Mouse (Mus musculus): Measurements from ENCODE around the gene Gamt.
A peak's percentile ranks its signal among the peaks of the same experiment; 100 is the strongest.

Gamt gene

DNA sequence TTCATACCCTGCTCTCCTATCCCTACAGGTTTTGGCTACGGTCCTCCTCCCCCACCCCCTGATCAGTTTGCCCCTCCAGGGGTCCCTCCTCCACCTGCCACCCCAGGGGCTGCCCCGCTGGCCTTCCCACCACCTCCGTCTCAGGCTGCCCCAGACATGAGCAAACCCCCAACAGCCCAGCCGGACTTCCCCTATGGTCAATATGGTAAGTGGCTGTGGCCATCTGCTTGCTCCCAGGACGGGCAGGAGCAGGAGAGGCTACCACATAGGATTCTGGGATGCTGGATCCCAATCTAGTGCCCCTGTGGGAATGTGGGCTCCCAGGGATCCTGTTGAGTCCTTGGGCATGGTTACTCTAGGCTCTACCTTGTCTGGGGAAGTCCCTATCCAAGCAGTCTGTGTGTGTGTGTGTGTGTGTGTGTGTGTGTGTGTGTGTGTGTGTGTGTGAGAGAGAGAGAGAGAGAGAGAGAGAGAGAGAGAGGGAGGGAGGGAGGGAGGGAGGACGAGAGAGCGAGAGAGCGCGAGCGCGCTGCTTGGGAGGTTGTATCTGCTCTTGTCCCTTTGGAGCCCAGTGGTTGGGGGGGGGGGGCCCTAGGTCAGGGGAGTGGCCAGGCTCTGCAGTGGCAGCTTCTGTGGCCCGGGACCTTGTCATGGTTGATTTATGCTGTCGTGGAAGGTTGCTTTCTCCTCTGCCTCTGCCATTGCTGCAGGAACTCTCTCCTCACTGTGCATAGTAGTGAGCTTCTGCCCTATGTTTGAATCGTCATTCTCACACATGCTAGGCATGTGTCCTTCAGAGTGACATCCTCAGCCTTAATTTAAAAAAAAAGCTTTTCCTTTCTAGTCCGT is 24.6 kb upstream of the Gamt start:
- no peak for DNase-seq (ENCODE audit: low read depth)

DNA sequence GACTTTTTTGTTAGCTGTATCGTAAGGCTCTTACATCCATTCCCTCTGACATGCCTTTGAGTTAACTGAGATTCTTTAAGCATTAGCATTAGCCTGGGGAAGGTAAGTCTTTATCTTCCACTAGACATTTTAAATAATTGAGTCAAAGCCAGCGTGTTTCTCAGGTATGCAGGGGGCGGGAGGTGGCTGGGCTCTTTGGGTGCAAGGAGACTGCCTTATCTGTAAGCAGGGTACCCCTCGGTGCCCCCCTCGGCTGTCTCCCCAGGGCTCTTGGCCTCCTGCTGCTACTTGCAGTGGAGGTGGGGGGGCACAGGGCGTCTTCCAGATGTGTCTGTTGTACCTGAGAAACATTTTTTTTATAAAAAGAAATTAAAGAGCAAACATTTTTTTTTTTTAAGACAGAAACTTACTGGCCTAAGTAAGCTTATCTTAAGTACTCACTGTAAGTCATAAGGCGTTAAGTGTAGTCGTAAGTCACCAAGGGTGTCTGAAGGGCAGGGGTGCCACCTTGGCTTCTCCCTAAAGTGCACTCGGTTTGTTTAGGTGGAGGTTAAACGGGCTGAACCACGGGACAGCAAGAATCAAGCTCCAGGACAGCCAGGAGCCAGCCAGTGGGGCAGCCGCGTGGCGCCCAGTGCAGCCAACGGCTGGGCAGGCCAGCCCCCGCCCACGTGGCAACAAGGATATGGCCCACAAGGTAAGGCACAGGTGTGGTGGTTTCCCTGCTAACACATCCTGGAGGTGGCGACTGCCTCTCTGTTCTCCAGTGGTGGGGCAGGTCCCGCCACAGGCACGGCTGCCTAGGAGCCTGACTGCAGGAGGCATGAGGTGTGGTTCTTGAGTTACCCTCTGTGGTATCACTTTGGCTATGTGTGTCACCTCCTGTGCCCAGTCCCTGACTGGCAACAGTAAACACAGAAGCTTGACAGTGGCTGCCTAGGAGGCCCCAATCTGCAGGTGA is 21.9 kb upstream of the Gamt start:
- DNase-seq (ENCODE audit: low read depth) = no peak

DNA sequence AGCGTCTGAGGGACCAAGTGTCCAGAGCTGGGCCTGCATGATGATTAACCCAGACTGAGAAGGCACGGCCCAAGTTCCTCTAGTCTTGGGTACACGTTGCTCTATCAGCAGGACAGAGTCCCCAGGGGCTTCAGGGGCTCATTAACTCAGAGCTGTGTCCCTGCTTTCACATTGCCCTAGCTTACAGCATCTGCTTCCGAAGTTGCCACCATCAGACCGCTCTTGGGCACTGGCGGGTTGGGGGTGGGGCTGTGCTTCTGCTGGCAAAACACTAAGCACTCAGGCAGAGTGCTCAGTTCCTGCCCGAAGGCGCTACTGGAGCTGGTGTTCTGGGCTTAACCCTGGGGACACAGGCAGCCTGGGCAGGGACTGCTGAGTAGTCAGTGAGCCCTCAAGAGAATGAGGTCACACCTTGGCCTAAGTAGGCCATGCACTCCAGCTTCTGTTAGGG is 21.1 kb upstream of the Gamt start:
- no peak for DNase-seq (ENCODE audit: low read depth)

DNA sequence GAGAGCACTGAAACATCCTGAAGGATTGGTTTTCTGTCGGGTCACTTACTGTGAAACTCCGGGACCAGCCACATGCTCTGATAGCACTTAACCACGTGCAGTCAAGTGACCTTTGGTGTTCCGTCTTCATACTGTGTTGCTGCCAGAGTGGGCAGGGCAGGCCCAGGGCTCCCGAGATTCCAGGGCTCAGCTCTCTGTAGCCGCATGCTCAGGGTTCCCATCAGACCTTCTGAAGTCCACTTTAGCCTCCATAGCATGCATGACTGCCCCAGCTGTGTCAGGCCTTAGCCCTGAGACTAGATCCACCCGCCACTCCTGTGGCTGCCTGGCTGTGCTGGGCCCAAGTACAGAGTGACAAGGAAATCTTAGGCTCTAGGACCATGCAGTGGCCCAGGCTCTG is 20.5 kb upstream of the Gamt start:
- DNase-seq (ENCODE audit: low read depth) = no peak

DNA sequence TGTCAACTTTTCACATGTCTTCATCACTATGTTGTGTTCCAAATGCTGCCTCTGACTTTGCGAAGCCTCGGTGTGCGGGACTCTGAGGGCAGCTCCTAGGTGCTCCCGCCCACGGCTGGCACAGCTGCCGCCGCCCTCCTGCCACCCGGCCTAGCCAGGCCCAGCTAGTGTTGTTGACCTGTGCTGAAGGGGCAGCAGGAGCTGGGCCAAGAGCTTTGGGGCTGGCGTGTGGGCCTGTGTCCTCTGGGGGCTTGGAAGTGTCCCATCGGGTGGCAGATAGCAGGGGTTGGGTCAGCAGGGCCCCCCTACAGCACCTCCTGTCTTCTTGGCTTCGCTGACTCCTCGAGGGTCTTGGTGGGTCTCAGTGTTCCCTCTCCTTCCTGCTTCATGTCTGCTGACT is 18.5 kb upstream of the Gamt start:
- DNase-seq (ENCODE audit: low read depth) = no peak

DNA sequence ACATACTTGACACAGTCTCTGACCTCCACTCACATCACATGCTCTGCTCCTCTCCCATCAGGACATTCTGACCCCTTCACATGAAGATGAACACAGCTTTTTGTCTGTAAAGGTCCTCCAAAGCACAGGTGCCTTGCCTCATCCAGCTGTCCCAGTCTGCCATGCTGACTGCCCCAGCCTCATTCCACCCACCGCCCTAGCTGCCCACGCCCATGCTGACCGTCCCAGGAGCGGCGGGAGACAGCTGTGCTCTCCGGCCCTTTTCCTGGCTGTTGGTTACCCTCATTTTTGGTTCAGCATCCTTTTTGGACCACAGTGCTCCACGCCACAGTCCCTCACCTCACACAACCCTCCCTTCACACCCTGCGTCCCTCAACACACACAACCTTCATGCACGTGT is 17.6 kb upstream of the Gamt start:
- DNase-seq (ENCODE audit: low read depth) = no peak

DNA sequence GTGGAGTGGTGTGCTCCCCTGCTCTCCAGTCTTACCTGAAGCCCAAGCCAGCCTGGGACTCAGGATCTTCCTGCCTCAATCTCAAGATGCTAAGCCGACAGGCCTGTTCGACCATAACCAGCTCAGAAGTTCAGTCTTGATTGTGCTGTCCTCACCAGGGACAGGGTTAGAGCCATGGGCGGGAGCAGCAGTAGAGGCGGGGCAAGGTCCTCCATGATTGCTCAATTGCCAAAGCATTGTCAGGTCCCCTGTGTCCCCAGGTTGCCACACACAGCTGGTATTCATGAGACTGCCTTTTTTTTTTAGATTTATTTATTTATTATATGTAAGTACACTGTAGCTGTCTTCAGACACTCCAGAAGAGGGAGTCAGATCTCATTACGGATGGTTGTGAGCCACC is 15.4 kb upstream of the Gamt start:
- no peak for DNase-seq (ENCODE audit: low read depth)

DNA sequence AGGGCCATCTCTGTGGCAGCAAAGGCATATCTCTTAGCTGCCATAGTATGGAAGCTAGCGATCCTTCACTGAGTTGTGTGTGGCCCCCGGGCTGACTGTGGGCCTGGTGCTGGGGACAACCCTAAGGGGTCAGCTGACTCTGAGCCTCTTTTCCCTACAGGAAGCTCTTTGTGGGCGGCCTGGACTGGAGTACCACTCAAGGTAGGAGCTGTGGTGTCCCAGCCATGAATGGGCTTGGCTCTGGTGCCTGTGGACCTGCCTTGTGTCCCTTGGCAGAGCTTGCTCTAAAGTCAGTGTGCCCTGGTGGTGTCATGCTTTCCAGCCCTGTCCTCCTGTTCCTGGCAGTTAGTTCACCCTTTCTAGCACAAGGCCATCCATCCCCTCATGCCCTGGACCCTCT is 13.0 kb upstream of the Gamt start:
- DNase-seq (ENCODE audit: low read depth) = no peak

DNA sequence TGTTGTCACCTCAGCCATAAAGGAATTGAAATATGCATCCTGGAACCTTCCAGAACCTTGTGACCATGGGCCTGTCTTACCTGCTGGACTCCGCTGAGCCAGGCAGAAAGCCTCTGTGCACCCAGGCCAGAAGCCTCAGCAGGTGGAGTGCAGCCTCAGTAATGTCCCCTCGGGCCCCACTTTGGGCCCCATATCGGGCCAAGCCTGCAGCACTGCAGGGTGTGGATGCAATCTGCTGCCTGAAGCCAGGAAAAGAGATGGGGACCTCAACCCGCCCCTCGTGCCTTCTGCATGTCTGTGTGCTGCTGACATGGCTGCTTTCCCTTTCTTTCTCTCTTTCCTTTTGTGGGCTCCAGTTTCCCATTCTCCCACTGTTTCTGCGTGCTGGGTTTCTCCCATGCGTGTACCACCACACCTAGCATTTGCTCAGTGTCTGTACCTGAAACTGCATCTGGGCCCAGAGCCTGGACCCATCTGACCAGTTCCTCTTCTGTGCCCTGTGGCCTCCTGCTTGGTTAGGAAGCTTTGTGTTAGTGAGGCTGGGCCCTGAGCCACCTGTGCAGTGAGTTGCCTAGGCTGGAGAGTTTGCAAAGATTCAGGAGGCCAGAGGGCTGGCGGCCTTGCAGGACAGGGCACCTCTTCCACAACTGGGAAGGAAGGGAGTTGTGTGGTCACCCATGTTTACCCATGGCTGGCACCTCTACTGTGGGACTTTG is 11.2 kb upstream of the Gamt start:
- no peak for DNase-seq (ENCODE audit: low read depth)

DNA sequence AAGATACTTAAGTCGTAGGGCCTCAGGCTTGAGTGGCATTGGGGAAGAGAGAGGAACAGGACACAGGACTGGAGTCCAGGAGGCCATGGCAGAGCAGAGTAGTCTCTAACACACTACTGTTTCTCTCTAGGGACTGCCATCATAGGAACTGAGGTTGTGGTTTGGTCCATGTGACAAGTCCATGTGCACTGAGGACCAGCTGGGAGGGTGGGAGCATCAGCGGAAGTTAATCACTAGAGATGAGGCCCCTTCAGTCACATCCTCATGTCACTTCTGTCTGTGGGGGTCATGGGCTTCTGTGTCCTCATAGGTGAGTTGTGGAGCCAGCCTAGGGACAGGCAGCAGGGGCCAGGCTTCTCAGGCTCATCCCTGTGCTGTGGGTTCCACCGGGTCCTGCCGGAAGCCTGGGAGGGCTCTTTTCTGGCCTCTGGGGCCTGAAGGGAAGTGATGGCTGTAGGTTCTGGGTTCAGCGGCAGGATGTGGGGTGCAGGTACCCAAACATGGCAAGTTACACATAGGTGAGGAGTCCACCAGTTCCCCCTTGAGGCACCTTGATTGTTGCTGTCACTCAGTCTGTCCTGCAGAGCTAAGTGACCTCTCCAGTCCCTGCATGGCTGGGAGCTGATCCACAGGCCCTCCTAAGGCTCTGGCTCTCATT is 10.5 kb upstream of the Gamt start:
- no peak for DNase-seq (ENCODE audit: low read depth)

DNA sequence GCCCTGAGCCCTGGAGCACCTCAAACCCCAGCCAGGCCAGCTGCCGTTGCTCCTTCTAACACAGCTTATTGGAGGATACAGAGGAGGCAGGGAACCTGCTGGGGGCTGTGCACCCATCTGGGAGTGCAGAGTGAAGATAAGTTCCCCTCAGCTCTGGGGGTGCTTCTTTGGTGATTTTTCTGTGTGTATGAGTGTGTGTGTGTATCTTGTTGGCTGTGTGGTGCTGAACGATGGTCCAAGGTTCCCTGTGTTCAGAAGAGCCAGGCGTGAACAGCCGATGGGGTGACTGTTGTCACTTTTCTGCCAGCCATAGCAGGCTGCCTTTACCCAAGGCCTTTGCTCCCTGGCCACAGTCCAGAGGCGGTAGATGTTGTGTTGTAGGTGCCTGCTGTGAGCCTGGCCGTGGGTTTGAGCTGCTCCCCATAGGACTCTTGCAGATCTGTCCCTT is 9.9 kb upstream of the Gamt start:
- no peak for DNase-seq (ENCODE audit: low read depth)

DNA sequence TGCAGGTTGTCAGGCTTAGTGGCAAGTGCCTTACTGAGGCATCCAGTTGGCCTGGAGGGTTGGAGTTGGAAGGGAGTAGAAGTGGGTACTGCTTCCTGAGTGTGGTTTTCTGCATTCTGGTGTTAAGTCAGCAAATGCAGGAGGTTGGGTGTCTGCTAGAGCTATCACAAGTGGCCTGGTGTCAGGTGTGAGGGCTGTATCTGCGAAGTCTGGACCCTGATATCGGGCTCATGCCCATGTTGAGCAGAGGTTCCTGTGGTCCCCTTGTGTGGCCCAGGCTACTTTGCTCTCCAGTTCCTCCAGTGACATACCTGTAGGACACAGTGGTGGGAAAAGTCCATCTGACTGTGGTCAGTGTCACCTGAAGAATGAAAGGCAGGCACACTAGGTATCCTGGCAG is 9.3 kb upstream of the Gamt start:
- DNase-seq (ENCODE audit: low read depth) = no peak

DNA sequence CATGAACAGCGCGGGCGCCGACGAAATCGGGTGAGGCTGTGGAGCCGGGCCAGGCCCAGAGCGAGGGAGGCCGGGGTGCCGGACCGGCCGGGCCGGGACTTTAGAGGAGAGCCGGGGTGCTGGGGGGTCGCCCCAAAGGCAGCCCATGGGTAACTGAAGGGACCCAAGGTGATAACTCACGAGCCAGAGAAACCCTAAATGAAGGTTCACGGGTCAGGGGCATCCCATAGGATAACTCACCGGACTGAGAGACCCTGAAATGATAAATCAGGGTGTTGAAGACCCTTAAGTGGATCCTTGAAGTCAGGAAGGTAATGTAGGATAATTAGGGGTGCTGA is 4.3 kb upstream of the Gamt start:
- no peak for DNase-seq (ENCODE audit: low read depth)

DNA sequence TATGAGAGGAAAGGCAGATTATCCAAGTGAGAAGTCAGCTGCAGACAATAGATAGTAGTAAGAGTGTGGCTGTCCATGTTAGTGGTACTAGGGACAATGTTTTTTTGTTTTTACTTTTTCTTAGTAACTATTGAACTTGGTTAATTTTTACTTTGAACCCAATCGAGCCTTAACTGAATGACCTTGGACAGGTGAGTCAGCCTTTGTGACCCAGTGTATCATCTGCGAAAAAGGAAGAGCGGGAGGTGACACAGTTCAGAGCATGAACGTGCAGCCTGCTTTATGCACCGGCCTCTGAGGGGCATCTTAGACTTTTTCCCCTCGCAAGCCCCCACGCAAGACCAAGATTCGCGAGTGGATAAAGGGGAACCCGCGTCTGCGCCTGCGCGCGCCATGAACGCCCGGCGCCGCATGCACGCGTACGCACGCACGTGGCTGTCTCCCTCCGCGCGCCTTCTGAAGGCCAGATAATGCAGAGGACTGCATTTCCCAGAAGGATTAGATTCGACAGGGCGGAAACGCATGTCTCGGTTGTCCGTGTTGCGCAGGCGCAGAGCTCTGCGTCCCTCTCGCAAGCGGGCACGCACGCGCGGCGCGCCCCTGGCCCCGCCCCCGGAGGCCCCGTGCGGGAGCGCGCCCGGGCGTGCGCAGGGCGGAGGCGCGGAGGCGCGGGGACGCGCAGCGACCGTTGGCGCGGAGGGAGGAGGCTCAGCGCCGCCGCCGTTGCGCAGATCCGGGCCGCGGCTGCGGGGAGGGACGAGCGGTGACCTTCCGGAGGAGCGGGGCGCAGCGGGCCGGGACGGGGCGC is 3.7 kb upstream of the Gamt start:
- DNase-seq (ENCODE audit: low read depth) = peak; percentile 95

DNA sequence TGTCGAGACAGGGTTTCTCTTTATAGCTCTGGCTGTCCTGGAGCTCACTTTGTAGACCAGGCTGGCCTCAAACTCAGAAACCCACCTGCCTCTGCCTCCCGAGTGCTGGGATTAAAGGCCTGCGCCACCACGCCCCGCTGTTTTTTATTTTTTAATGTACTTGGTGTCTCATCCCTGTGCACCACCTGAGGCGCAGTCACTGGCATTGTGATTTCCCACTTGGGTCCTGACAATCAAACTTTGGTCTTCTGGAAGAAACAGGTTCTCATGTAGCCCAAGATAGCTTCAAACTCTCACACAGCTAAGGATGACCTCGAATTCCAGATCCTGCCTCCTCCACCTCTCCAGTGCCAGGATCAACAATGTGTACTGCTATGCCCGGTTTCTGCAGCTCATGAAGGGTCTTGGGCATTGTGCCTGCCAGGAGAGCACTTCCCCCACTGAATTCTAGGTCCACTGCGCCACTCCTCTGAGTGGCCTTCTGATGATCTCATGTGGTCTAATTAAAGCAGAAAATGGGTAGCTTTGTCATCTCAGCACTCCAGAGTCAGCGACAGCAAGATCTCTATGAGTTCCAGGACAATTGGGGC is 2.1 kb upstream of the Gamt start:
- no peak for DNase-seq (ENCODE audit: low read depth)

DNA sequence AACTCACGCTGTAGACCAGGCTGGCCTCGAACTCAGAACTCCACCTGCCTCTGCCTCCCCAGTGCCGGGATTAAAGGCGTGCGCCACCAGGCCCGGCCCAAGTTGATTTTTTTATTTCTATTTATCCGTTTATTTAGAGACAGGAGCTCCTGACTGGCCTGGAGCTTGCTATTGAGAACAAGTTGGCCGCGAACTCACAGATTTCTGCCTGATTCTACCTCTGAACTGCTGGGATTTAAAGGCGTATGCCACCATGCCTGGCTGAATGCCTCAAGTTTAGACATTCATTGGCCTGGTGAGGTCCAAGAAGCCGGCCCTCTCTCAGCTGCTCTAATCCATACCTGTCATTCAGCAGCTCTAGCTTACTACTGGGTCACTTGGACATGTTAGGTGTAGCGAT is 1.4 kb upstream of the Gamt start:
- DNase-seq (ENCODE audit: low read depth) = no peak

DNA sequence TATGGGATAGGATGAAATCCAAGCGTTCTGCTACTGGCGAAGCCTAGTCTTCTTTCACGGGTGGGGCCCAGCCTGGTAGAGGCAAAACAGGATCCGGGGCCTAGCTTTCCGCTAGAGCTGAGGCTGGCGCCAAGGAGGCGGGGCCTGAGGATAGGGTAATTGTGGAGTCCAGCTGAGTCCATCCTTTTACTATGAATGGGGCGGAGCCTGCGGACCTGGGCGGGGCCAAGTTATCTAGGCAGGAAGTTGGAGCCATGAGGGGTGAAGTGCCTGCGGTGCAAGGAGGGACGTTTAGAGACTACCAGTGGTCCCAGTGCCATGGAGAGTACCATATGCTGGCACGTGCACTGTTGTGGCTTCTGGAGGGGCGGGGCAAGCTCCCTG is 765 bp upstream of the Gamt start:
- DNase-seq (ENCODE audit: low read depth) = peak; percentile 94

DNA sequence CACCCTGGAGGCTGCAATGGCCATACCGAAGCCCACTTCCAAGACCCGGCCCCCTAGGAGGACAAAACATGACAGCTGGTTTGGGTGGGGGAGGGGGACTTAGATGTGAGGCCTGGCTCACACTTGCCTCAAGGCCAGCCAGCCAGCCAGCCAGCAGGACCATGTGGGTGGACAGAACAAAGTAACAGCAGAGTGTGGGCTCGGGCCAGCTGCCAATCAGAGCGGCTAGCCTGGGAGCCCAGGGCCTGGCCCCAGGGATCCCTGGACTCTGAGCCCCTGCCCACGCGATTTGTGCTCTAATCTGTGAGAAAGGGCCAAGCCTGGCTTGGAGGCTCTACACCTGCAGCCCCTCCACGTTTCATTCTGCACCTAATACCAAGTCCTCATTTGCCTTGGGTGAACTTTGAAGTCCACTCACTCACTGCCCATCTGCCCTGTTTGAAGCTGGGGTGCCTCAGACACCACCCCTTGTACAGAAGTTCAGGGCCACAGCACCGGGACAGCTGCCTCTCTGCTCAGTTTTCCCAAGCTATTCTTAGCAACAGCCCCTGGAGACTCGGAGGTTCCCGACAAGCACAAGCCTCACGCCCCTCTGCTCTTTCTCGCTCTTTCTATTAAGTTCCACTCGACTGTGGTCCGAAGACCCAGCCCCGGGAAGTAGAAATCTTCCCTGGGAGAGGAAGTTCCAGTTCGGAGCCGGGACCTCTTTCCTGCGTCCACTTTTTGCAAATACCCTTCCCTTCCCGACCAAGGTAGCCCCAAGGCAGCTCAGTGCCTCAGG is 761 bp downstream of the Gamt start:
- peak; percentile 61 for DNase-seq (ENCODE audit: low read depth)

DNA sequence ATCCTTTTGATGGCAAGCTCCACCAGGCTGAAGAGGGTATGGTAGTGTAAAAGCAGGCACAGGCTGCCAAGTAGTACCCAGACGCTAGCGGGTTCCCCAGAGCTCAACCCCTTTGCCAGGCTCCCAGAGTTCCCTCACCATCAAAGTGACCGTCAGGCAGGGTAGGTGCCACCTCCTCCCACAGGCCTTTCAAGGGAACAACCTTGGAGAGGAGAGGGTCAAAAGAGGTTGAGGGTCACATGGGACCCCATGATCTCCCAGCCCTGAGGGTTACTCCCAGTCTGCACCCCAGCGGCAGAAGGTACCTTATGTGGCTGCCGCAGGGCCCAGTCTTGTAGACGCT is 1.4 kb downstream of the Gamt start:
- DNase-seq (ENCODE audit: low read depth) = no peak
